Mouse (Mus musculus): ENCODE results near the gene Efcab2.
"Not testable (repeated sequence)": the region's sequence is repeated elsewhere in the genome, so short reads cannot be mapped to it uniquely, and the experiment has no call there.

Efcab2 gene

GRCm38 (mm10) chr1:178405445-178405911, 407 bp upstream of the Efcab2 start:
- DNase-seq, result peak; percentile 88 to 91

GRCm38 (mm10) chr1:178406765-178407645, 1.1 kb downstream of the Efcab2 start:
- peak in 1 of 2 experiments; percentile 8 for DNase-seq

- no peak for DNase-seq
These were observed 1.8 kb downstream of the Efcab2 start for GRCm38 (mm10) chr1:178407651-178408050.

- no peak for DNase-seq
These were observed 3.0 kb downstream of the Efcab2 start for GRCm38 (mm10) chr1:178408901-178409361.

- not testable (repeated sequence) for DNase-seq
These were observed 7.5 kb downstream of the Efcab2 start for GRCm38 (mm10) chr1:178413367-178413766.

- no peak for DNase-seq
These were observed 13.7 kb downstream of the Efcab2 start for GRCm38 (mm10) chr1:178419608-178420007.

GRCm38 (mm10) chr1:178423662-178424061, 17.8 kb downstream of the Efcab2 start:
- no peak for DNase-seq

- no peak for DNase-seq
These were observed 25.9 kb downstream of the Efcab2 start for GRCm38 (mm10) chr1:178431619-178432444.

- DNase-seq, result no peak
These were observed 27.7 kb downstream of the Efcab2 start for GRCm38 (mm10) chr1:178433619-178434018.

- no peak for DNase-seq
These were observed 38.5 kb downstream of the Efcab2 start for GRCm38 (mm10) chr1:178444407-178444806.

GRCm38 (mm10) chr1:178447036-178447435, 41.2 kb downstream of the Efcab2 start:
- no peak for DNase-seq

- peak in 1 of 2 experiments; percentile 3 for DNase-seq
These were observed 42.4 kb downstream of the Efcab2 start for GRCm38 (mm10) chr1:178448271-178448744.

- peak; percentile 80 to 86 for DNase-seq
These were observed 43.3 kb downstream of the Efcab2 start for GRCm38 (mm10) chr1:178449172-178449571.

GRCm38 (mm10) chr1:178449933-178450332, 44.0 kb downstream of the Efcab2 start:
- DNase-seq, result no peak

- DNase-seq, result no peak
These were observed 48.2 kb downstream of the Efcab2 start for GRCm38 (mm10) chr1:178454125-178454524.

- no peak for DNase-seq
These were observed 49.2 kb downstream of the Efcab2 start for GRCm38 (mm10) chr1:178455120-178455519.

- DNase-seq, result no peak
These were observed 52.1 kb downstream of the Efcab2 start for GRCm38 (mm10) chr1:178458029-178458428.

- peak; percentile 81 to 88 for DNase-seq
These were observed 57.8 kb downstream of the Efcab2 start for GRCm38 (mm10) chr1:178463712-178464111.

GRCm38 (mm10) chr1:178464140-178464539, 58.3 kb downstream of the Efcab2 start:
- no peak for DNase-seq

- DNase-seq, result no peak
These were observed 61.7 kb downstream of the Efcab2 start for GRCm38 (mm10) chr1:178467594-178467993.

GRCm38 (mm10) chr1:178468280-178468679, 62.4 kb downstream of the Efcab2 start:
- DNase-seq, result peak in 1 of 2 experiments; percentile 13

GRCm38 (mm10) chr1:178483854-178484253, 78.0 kb downstream of the Efcab2 start:
- DNase-seq, result no peak
